Mouse (Mus musculus) kidney, postnatal 36 days (tissue): ENCODE measurements around the gene Grem1.

Experiments
- DNase-seq, 2 experiments: peaks; one replicate each; pipeline ENCODE4 v3.0.0; 2021 to 2022; ENCODE audit warnings: mixed read lengths in 2 of 2

The Grem1 gene

GRCm38 (mm10) chr2:113756924-113757524, 1.4 kb downstream of the Grem1 start:
- DNase-seq = no peak

GRCm38 (mm10) chr2:113749721-113750120, 8.7 kb downstream of the Grem1 start:
- DNase-seq = no peak

- no peak for DNase-seq
Measured at GRCm38 (mm10) chr2:113749309-113749708, 9.1 kb downstream of the Grem1 start.

GRCm38 (mm10) chr2:113728581-113728980, 29.9 kb downstream of the Grem1 start:
- no peak for DNase-seq

GRCm38 (mm10) chr2:113714801-113715200, 43.6 kb downstream of the Grem1 start:
- DNase-seq = no peak

- DNase-seq = no peak
Measured at GRCm38 (mm10) chr2:113713406-113713805, 45.0 kb downstream of the Grem1 start.

GRCm38 (mm10) chr2:113707507-113707906, 50.9 kb downstream of the Grem1 start:
- DNase-seq = no peak

GRCm38 (mm10) chr2:113701507-113701906, 56.9 kb downstream of the Grem1 start:
- no peak for DNase-seq

GRCm38 (mm10) chr2:113696647-113697046, 61.8 kb downstream of the Grem1 start:
- DNase-seq = no peak

- DNase-seq = no peak
Measured at GRCm38 (mm10) chr2:113696222-113696621, 62.2 kb downstream of the Grem1 start.
